Mouse (Mus musculus) CD4-positive, CD25-positive, alpha-beta regulatory T cell, adult 4 months (primary cell): ENCODE measurements around the gene Kxd1. TPM values are rescaled to one million over a fixed set of nuclear protein-coding genes. Genes with fewer than 3 reads are reported as not detected.
A peak's percentile ranks its signal among the peaks of the same experiment; 100 is the strongest.

ENCODE experiments used
- ATAC-seq: one replicate; pipeline ENCODE4 v1.8.0; 2017
- polyA plus RNA-seq, 2 experiments: library from polyadenylated mRNA; unstranded; fragments of 100-300 nt; shearing (Covaris generic); gene quantifications; one replicate each; pipeline ENCODE4 v1.2.1; 2017

Kxd1 gene
- polyA plus RNA-seq, 2 experiments from 2014 or later = 146 to 173 TPM

- ATAC-seq = no peak
Observed at GRCm38 (mm10) chr8:70492664-70493640, 34.8 kb downstream of the Kxd1 start, which contains the start of gene Crlf1. Gene Crlf1 (plus strand): TSS chr8:70493158.

GRCm38 (mm10) chr8:70490880-70491495 lies 36.8 kb downstream of the Kxd1 start:
- no peak for ATAC-seq

DNA sequence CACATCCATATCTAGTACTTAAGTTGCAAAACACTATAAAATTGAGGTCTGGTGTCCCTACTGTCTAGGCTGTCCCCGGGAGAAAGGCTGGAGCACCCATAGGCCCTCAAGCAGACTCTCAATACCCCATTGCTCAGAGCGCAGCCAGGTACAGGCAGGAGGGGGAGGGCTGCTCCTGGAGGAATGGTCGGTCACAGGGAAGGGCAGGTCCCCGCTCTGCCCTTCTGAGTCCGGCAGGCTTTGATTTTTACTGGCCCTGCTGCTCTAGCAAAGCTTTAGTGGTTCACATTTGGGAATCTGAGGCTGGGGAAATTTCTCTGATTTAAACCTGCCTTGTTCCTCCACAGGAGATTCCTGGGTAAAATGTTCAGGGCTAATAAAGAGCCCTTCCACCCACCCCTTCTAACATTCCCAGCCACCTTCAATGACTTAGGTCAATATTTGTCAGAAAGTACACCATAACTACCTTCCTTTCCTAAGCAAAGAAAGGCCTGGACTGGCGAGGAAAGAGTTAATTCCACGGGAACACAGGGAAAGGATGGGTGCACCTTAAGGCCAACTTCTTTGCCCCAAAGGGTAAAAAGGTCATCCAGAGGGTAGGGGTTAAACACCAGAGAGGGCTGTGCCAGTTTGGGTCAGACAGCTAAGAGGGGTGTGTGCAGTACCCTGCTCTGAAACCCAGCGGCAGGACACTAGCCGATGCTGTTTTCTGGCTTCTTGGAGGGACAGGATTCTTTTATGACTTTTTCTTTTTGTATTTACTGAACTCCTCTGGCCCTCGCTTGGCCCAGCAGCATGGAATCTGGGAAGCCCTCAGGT lies 37.5 kb downstream of the Kxd1 start:
- no peak for ATAC-seq

DNA sequence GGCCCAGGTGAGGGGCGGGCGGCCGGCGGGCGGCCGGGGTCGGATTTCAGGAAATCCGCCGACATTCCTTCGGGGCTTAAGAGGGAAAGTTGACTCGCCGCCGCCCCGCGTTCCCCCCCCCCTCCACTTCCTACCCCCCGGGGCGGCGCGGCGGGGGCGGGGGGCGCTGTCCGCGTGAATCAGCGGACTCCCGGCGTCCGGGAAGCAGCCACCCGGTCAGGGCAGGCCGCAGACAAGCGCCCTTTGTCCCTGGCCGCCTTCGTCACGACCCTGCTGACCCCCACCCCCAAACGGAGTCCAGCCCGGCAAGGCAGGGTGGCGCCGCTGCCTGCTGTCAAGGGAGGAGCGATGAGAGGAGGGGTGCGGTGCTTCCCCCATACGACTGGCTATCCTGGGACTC lies 38.2 kb downstream of the Kxd1 start:
- no peak for ATAC-seq

- ATAC-seq = peak; percentile 36
Observed at GRCm38 (mm10) chr8:70488931-70489470, 38.8 kb downstream of the Kxd1 start.

DNA sequence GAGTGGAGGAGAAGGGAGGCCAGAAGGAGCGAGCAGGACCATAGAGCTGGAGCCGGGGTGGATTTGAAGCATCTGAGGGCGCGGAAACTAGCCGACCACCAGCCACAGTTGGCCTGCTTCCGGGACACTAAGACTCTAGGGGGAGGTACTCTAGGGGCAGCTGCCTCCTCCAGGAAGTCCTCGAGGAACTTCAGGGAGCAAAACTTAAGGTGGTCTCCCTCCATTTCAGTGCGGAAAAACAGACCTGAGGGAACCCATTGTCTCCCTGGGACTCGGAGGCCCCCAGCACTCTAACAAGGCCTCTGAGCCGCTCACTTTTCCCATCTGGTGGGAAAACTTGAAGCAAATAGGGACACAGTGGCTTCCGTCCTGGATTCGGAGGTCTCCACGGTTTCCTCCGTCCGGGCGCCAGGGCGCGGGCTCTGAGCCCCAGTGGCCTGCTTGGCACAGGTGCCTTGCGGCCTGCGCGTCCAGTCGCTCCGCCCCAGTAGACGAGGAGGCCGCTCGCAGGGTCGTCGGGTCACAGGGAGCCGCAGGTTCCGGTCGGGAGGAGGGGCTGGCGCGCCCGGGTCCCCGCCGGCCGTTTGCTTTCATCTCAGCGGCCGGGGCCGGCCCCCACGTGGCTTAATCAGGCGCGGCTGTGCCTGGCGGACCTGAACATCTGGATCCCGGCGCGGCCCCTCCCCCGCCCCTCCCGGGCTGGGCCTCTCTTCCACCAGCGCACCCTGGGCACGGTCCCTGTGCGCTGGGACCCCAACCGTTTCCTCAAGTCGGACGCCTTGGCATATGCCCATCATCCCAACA lies 39.6 kb downstream of the Kxd1 start:
- no peak for ATAC-seq

DNA sequence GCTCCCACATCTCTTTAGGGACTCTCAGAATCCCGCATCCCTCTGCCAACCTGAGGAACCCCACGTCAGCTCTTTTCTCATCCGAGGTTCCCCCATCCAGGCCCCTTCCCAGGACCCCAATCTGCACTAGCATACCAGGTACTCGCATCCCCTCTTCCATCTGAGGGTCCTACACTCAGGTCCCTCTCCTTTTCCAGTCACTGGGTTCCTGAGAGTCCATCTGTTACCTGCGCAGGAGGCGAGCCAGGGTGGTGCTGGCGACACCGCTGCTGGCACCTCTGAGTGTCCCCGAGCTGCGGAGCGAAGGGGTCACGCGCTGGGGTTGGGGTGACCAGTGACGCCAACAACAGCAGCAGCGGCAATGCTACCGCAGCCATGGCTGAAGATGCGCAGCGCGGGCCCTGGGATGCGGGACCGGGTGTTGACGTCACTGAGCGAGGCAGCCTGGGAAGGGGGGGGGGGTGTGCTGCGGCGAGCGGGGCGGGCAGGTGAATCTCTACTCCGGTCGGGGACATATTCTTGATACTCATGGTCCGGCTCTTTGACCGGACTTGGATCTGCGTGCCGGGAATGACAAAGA lies 40.7 kb downstream of the Kxd1 start, which contains the start of gene Tmem59l:
Tmem59l (minus strand) TSS at position 418 of the 580 bp plus-strand sequence.
- ATAC-seq = no peak

- ATAC-seq = no peak
Observed at GRCm38 (mm10) chr8:70486191-70486681, 41.5 kb downstream of the Kxd1 start.

- ATAC-seq = no peak
Observed at GRCm38 (mm10) chr8:70482943-70483342, 44.8 kb downstream of the Kxd1 start.

- no peak for ATAC-seq
Observed at GRCm38 (mm10) chr8:70481908-70482307, 45.8 kb downstream of the Kxd1 start.

GRCm38 (mm10) chr8:70477269-70477982 lies 50.3 kb downstream of the Kxd1 start:
- ATAC-seq = no peak

DNA sequence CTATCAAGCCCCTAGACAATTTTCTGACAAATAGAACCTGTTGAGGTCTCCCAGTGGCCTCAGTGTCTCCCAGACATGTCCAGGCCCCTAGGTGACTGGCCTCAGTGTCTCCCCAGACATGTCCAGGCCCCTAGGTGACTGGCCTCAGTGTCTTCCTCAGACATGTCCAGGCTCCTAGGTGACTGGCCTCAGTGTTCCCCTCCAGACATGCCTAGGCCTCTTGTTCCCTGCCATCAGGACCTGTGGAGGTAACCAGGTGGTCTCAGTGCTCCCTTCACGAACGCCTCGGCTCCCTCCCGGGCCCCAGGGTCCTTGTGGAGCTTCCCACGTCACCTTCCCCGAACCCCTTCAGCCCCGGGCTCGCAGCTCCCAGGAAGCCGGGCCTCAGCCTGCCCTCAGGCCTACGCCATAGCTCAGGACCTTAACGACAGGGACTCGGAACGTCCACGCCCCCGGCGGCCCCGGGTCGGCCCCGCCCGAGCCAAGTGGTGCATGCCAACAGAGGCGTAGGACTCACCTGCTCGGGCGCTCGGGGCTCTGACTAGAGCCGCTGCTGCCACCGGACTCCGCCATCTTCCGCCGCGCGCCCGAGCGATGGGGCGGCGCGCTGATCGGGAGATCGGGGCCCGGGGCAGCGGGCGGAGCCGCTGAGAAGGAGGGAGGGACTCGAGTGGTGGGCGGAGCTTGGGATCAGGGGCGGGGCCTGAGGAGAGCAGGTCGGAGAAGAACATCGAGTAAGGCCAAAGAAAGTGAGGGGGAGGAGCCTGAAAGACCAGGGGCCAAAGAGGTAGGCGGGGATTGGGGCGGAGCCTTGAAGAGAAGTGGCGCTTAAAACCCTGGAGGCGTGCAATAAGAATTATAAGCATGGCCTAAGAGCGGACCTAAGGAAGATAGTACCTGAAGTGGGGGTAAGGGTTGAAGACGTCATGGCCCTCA lies 51.2 kb downstream of the Kxd1 start, which contains the start of gene Klhl26:
Klhl26 (minus strand) TSS at position 636 of the 936 bp plus-strand sequence.
- ATAC-seq = peak; percentile 96

- no peak for ATAC-seq
Observed at GRCm38 (mm10) chr8:70471856-70472255, 55.9 kb downstream of the Kxd1 start.

DNA sequence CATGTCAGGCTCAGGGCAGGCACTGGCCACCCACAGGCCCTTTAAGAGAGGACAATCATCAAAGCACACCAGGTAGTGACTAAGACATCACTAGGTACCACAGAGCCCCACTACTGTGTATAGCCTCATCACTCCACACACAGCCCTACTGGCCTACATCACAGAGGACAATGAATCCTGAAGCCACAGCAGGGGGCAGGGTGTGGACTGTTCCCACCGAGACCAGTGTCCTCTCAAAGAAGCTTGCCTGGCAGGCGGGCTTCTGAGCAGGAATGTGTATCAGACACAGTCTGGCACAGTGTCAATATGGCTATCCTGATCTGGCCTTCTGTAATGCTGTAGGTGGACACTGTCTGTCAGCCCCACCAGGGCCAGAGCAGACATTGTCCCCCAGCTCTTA lies 57.8 kb downstream of the Kxd1 start:
- no peak for ATAC-seq

- ATAC-seq = no peak
Observed at GRCm38 (mm10) chr8:70469295-70469916, 58.4 kb downstream of the Kxd1 start.

GRCm38 (mm10) chr8:70468733-70469132 lies 59.0 kb downstream of the Kxd1 start:
- ATAC-seq = no peak

DNA sequence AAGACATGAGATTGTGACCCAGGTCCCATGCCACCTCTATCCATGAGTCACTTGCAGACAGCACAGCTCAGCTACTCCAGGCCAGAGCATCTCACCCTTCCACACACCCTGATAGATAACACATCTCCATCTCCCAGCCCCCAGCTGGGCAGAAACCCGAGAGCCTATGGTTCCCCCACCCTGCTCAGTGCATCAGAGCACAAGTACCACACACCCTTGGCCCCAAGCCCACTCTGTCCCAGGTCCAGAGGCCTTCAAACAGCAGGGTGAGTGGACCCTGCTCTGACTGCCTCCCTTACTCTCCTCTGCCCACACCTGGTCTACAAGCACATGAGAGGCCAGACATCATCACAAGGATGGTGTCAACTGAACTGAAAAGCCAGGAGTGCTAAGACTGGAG lies 59.8 kb downstream of the Kxd1 start:
- ATAC-seq = no peak

DNA sequence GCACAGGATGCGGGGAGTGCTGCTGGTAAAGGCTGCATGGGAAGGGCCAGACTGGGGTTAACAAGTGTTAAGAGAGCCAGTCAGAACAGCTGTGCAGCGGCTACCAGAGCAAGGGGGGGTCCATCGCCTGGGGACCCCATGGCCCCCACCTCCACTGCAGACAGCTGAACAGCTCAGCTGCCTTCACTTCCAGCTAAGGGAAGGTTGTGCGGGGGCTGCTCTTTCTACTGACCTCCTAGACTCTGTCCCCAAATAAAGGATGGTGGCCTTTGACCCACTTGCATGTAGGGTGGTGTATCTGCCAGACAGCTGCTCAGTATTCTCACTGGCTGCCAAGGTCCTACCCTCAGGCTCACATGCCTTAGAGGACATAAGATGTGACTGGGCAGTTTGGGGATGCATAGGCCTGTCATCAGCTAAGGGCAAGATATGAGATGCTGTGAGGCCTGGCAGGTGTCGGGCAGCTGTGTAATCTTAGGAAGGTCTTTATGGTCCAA lies 60.5 kb downstream of the Kxd1 start:
- no peak for ATAC-seq
